Mouse (Mus musculus): ENCODE measurements around the gene Plek. TPM values are rescaled to one million over a fixed set of nuclear protein-coding genes. Genes with fewer than 3 reads are reported as not detected.

Gene Plek
- total RNA-seq, 1 experiment, result 0.54 TPM

- no peak overlapping the region for H3K9ac ChIP-seq (ENCODE audit: insufficient read depth, low read depth, low read length, poor library complexity, severe bottlenecking)
- no peaks in the 10 kb centered on the region for H3K9me3 ChIP-seq (ENCODE audit: control insufficient read depth, insufficient read depth, low read depth, low read length)
- no peaks in the 10 kb centered on the region for H3K36me3 ChIP-seq (ENCODE audit: control insufficient read depth, insufficient read depth, low read length, poor library complexity, severe bottlenecking)
- TF ChIP-seq ZNF384 (IDR thresholded peaks at IDR 0.05; ENCODE audit: low read depth, low read length), result no peak
- TF ChIP-seq MAFK (IDR thresholded peaks at IDR 0.05; ENCODE audit: insufficient read depth, low read depth, low read length), result no peak
- no peak for TF ChIP-seq ZC3H11A (IDR thresholded peaks at IDR 0.05; ENCODE audit: borderline replicate concordance, low read depth, low read length)
- TF ChIP-seq HCFC1 (IDR thresholded peaks at IDR 0.05; ENCODE audit: borderline replicate concordance, insufficient read depth, low read length), result no peak
- TF ChIP-seq CHD2 (IDR thresholded peaks at IDR 0.05; ENCODE audit: low read depth, low read length), result no peak
- in situ Hi-C loops (cut with MboI; ENCODE audit: low sequenced_read_pairs in 2 of 2, unreplicated experiment in 2 of 2), result no loop called here
- no peak overlapping the region for H3K27ac ChIP-seq (ENCODE audit: insufficient read depth, low read depth, low read length, poor library complexity, severe bottlenecking)
- H3K4me3 ChIP-seq (ENCODE audit: insufficient read depth in 1 of 2, low read depth in 1 of 2, low read length in 2 of 2, poor library complexity in 1 of 2, severe bottlenecking in 1 of 2), result no peak overlapping the region
- no peak for DNase-seq (ENCODE audit: low read depth, low spot score)
- H3K4me1 ChIP-seq (ENCODE audit: control insufficient read depth in 2 of 2, insufficient read depth in 2 of 2, low read length in 2 of 2, poor library complexity in 1 of 2), result no peaks in the 10 kb centered on the region
Measured at GRCm38 (mm10) chr11:17003757-17004156, 48.4 kb downstream of the Plek start.

DNA sequence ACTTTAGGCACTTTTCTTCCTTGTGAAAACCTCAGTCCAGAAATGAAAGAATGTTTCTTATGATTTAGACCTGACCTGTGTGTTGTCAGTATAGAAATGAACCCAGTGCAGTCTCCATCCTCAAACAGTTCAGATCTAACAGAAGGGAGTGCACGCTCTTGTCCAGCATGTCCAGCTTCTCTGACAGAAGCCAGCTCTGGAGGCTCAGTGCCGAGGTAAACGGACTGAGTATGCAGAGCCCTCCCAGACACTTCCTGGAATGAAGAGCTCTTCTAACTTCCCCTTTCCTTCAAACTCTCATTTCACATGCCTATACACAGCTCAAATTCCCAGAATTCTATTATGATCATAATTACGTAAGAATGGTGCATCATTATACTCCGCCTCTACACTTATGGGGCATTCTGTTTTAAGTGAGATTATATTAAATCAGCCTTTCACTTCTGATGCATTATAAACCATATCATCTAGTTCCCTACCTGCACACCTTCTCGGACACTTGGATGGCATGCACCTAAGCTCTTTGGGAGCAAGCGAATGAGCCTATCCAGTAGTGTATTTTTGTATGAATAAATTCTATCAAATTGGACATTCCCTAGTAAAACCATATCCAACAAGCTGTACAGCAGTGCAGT, 49.3 kb downstream of the Plek start:
- Histone ChIP-seq H3K4me1 (ENCODE audit: control insufficient read depth in 2 of 2, insufficient read depth in 2 of 2, low read length in 2 of 2, poor library complexity in 1 of 2) (no peaks in the 10 kb centered on the region), H3K27ac (ENCODE audit: insufficient read depth, low read depth, low read length, poor library complexity, severe bottlenecking) (no peak overlapping the region), H3K4me3 (ENCODE audit: insufficient read depth in 1 of 2, low read depth in 1 of 2, low read length in 2 of 2, poor library complexity in 1 of 2, severe bottlenecking in 1 of 2) (no peak overlapping the region), H3K9ac (ENCODE audit: insufficient read depth, low read depth, low read length, poor library complexity, severe bottlenecking) (no peak overlapping the region), H3K9me3 (ENCODE audit: control insufficient read depth, insufficient read depth, low read depth, low read length) (no peaks in the 10 kb centered on the region), H3K36me3 (ENCODE audit: control insufficient read depth, insufficient read depth, low read length, poor library complexity, severe bottlenecking) (no peaks in the 10 kb centered on the region)
- no peak for DNase-seq (ENCODE audit: low read depth, low spot score)
- no peak for TF ChIP-seq ZC3H11A (IDR thresholded peaks at IDR 0.05; ENCODE audit: borderline replicate concordance, low read depth, low read length)
- no peak for TF ChIP-seq CHD2 (IDR thresholded peaks at IDR 0.05; ENCODE audit: low read depth, low read length)
- TF ChIP-seq HCFC1 (IDR thresholded peaks at IDR 0.05; ENCODE audit: borderline replicate concordance, insufficient read depth, low read length), result no peak
- no peak for TF ChIP-seq MAFK (IDR thresholded peaks at IDR 0.05; ENCODE audit: insufficient read depth, low read depth, low read length)
- no peak for TF ChIP-seq ZNF384 (IDR thresholded peaks at IDR 0.05; ENCODE audit: low read depth, low read length)
- in situ Hi-C loops (cut with MboI; ENCODE audit: low sequenced_read_pairs in 2 of 2, unreplicated experiment in 2 of 2), result no loop called here

GRCm38 (mm10) chr11:17000353-17001334, 51.5 kb downstream of the Plek start:
- Histone ChIP-seq H3K27ac (ENCODE audit: insufficient read depth, low read depth, low read length, poor library complexity, severe bottlenecking) (no peak overlapping the region), H3K4me3 (ENCODE audit: insufficient read depth in 1 of 2, low read depth in 1 of 2, low read length in 2 of 2, poor library complexity in 1 of 2, severe bottlenecking in 1 of 2) (no peak overlapping the region), H3K36me3 (ENCODE audit: control insufficient read depth, insufficient read depth, low read length, poor library complexity, severe bottlenecking) (no peaks in the 10 kb centered on the region), H3K9me3 (ENCODE audit: control insufficient read depth, insufficient read depth, low read depth, low read length) (no peaks in the 10 kb centered on the region), H3K4me1 (ENCODE audit: control insufficient read depth in 2 of 2, insufficient read depth in 2 of 2, low read length in 2 of 2, poor library complexity in 1 of 2) (no peaks in the 10 kb centered on the region), H3K9ac (ENCODE audit: insufficient read depth, low read depth, low read length, poor library complexity, severe bottlenecking) (no peak overlapping the region)
- TF ChIP-seq HCFC1 (IDR thresholded peaks at IDR 0.05; ENCODE audit: borderline replicate concordance, insufficient read depth, low read length) (no peak), CHD2 (IDR thresholded peaks at IDR 0.05; ENCODE audit: low read depth, low read length) (no peak), MAFK (IDR thresholded peaks at IDR 0.05; ENCODE audit: insufficient read depth, low read depth, low read length) (no peak), ZC3H11A (IDR thresholded peaks at IDR 0.05; ENCODE audit: borderline replicate concordance, low read depth, low read length) (no peak), ZNF384 (IDR thresholded peaks at IDR 0.05; ENCODE audit: low read depth, low read length) (no peak)
- in situ Hi-C loops (cut with MboI; ENCODE audit: low sequenced_read_pairs in 2 of 2, unreplicated experiment in 2 of 2), result no loop called here
- DNase-seq (ENCODE audit: low read depth, low spot score), result no peak

DNA sequence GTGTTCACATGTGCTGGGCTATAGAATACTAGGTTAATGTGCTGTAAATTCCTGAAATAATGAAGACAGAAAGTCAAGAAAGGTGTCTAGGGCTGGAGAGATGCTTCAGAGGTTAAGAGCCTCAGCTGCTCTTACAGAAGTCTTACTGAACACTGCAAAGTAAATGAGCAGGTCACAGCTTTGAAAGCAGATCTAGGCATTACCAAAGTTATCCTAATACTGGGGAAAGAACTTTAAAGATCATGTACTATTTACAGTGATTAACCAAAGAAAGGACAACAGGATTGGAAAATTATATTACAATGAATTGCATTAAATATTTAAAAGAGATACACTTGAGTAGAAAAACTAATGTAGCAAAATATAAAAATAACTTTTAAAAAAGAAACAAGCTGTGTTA, 52.2 kb downstream of the Plek start:
- Histone ChIP-seq H3K9me3 (ENCODE audit: control insufficient read depth, insufficient read depth, low read depth, low read length) (no peaks in the 10 kb centered on the region), H3K4me1 (ENCODE audit: control insufficient read depth in 2 of 2, insufficient read depth in 2 of 2, low read length in 2 of 2, poor library complexity in 1 of 2) (no peaks in the 10 kb centered on the region), H3K36me3 (ENCODE audit: control insufficient read depth, insufficient read depth, low read length, poor library complexity, severe bottlenecking) (no peaks in the 10 kb centered on the region), H3K9ac (ENCODE audit: insufficient read depth, low read depth, low read length, poor library complexity, severe bottlenecking) (no peak overlapping the region), H3K27ac (ENCODE audit: insufficient read depth, low read depth, low read length, poor library complexity, severe bottlenecking) (no peak overlapping the region), H3K4me3 (ENCODE audit: insufficient read depth in 1 of 2, low read depth in 1 of 2, low read length in 2 of 2, poor library complexity in 1 of 2, severe bottlenecking in 1 of 2) (no peak overlapping the region)
- no peak for DNase-seq (ENCODE audit: low read depth, low spot score)
- TF ChIP-seq ZC3H11A (IDR thresholded peaks at IDR 0.05; ENCODE audit: borderline replicate concordance, low read depth, low read length), result no peak
- no peak for TF ChIP-seq ZNF384 (IDR thresholded peaks at IDR 0.05; ENCODE audit: low read depth, low read length)
- TF ChIP-seq MAFK (IDR thresholded peaks at IDR 0.05; ENCODE audit: insufficient read depth, low read depth, low read length), result no peak
- TF ChIP-seq CHD2 (IDR thresholded peaks at IDR 0.05; ENCODE audit: low read depth, low read length), result no peak
- in situ Hi-C loops (cut with MboI; ENCODE audit: low sequenced_read_pairs in 2 of 2, unreplicated experiment in 2 of 2), result no loop called here
